Mouse (Mus musculus): ENCODE results near the gene Zfp609. TPM values are rescaled to one million over a fixed set of nuclear protein-coding genes. Genes with fewer than 3 reads are reported as not detected.

Zfp609 gene
- polyA plus RNA-seq, 1 experiment, result 10.4 TPM

- no peaks in the 10 kb centered on the region for H3K36me3 ChIP-seq (ENCODE audit: control insufficient read depth, insufficient read depth, low read length)
- H3K4me1 ChIP-seq (ENCODE audit: control insufficient read depth, insufficient read depth, low read length), result no peaks in the 10 kb centered on the region
- H3K4me3 ChIP-seq (ENCODE audit: control insufficient read depth, low read depth, low read length), result no peak overlapping the region
- H3K27me3 ChIP-seq (ENCODE audit: control insufficient read depth, insufficient read depth, low read length), result no peaks in the 10 kb centered on the region
- no peak overlapping the region for H3K27ac ChIP-seq (ENCODE audit: control insufficient read depth, insufficient read depth, low read depth, low read length)
- no peak for TF ChIP-seq CTCF (IDR thresholded peaks at IDR 0.05; ENCODE audit: control insufficient read depth, insufficient read depth, insufficient replicate concordance, low read depth, low read length)
- TF ChIP-seq POLR2A (IDR thresholded peaks at IDR 0.05; ENCODE audit: control insufficient read depth, low read depth, low read length), result no peak
Observed at GRCm38 (mm10) chr9:65818402-65818801, 9.0 kb downstream of the Zfp609 start.

- Histone ChIP-seq H3K36me3 (ENCODE audit: control insufficient read depth, insufficient read depth, low read length) (no peaks in the 10 kb centered on the region), H3K27me3 (ENCODE audit: control insufficient read depth, insufficient read depth, low read length) (no peaks in the 10 kb centered on the region), H3K27ac (ENCODE audit: control insufficient read depth, insufficient read depth, low read depth, low read length) (no peak overlapping the region), H3K4me1 (ENCODE audit: control insufficient read depth, insufficient read depth, low read length) (no peaks in the 10 kb centered on the region), H3K4me3 (ENCODE audit: control insufficient read depth, low read depth, low read length) (no peak overlapping the region)
- no peak for TF ChIP-seq POLR2A (IDR thresholded peaks at IDR 0.05; ENCODE audit: control insufficient read depth, low read depth, low read length)
- TF ChIP-seq CTCF (IDR thresholded peaks at IDR 0.05; ENCODE audit: control insufficient read depth, insufficient read depth, insufficient replicate concordance, low read depth, low read length), result no peak
Observed at GRCm38 (mm10) chr9:65812841-65813240, 14.5 kb downstream of the Zfp609 start.

GRCm38 (mm10) chr9:65811784-65812183 is 15.6 kb downstream of the Zfp609 start:
- Histone ChIP-seq H3K36me3 (ENCODE audit: control insufficient read depth, insufficient read depth, low read length) (no peaks in the 10 kb centered on the region), H3K27me3 (ENCODE audit: control insufficient read depth, insufficient read depth, low read length) (no peaks in the 10 kb centered on the region), H3K4me1 (ENCODE audit: control insufficient read depth, insufficient read depth, low read length) (no peaks in the 10 kb centered on the region), H3K27ac (ENCODE audit: control insufficient read depth, insufficient read depth, low read depth, low read length) (no peak overlapping the region), H3K4me3 (ENCODE audit: control insufficient read depth, low read depth, low read length) (no peak overlapping the region)
- TF ChIP-seq POLR2A (IDR thresholded peaks at IDR 0.05; ENCODE audit: control insufficient read depth, low read depth, low read length) (no peak), CTCF (IDR thresholded peaks at IDR 0.05; ENCODE audit: control insufficient read depth, insufficient read depth, insufficient replicate concordance, low read depth, low read length) (no peak)

- no peaks in the 10 kb centered on the region for H3K4me1 ChIP-seq (ENCODE audit: control insufficient read depth, insufficient read depth, low read length)
- no peak overlapping the region for H3K27ac ChIP-seq (ENCODE audit: control insufficient read depth, insufficient read depth, low read depth, low read length)
- H3K4me3 ChIP-seq (ENCODE audit: control insufficient read depth, low read depth, low read length), result no peak overlapping the region
- TF ChIP-seq POLR2A (IDR thresholded peaks at IDR 0.05; ENCODE audit: control insufficient read depth, low read depth, low read length), result no peak
- no peak for TF ChIP-seq CTCF (IDR thresholded peaks at IDR 0.05; ENCODE audit: control insufficient read depth, insufficient read depth, insufficient replicate concordance, low read depth, low read length)
- H3K36me3 ChIP-seq (ENCODE audit: control insufficient read depth, insufficient read depth, low read length), result no peaks in the 10 kb centered on the region
- H3K27me3 ChIP-seq (ENCODE audit: control insufficient read depth, insufficient read depth, low read length), result no peaks in the 10 kb centered on the region
Observed at GRCm38 (mm10) chr9:65807818-65808217, 19.5 kb downstream of the Zfp609 start.

GRCm38 (mm10) chr9:65807251-65807650 is 20.1 kb downstream of the Zfp609 start:
- Histone ChIP-seq H3K4me1 (ENCODE audit: control insufficient read depth, insufficient read depth, low read length) (no peaks in the 10 kb centered on the region), H3K4me3 (ENCODE audit: control insufficient read depth, low read depth, low read length) (no peak overlapping the region), H3K27me3 (ENCODE audit: control insufficient read depth, insufficient read depth, low read length) (no peaks in the 10 kb centered on the region), H3K36me3 (ENCODE audit: control insufficient read depth, insufficient read depth, low read length) (no peaks in the 10 kb centered on the region), H3K27ac (ENCODE audit: control insufficient read depth, insufficient read depth, low read depth, low read length) (no peak overlapping the region)
- TF ChIP-seq POLR2A (IDR thresholded peaks at IDR 0.05; ENCODE audit: control insufficient read depth, low read depth, low read length) (no peak), CTCF (IDR thresholded peaks at IDR 0.05; ENCODE audit: control insufficient read depth, insufficient read depth, insufficient replicate concordance, low read depth, low read length) (no peak)

GRCm38 (mm10) chr9:65799770-65800169 is 27.6 kb downstream of the Zfp609 start:
- TF ChIP-seq CTCF (IDR thresholded peaks at IDR 0.05; ENCODE audit: control insufficient read depth, insufficient read depth, insufficient replicate concordance, low read depth, low read length) (no peak), POLR2A (IDR thresholded peaks at IDR 0.05; ENCODE audit: control insufficient read depth, low read depth, low read length) (no peak)
- Histone ChIP-seq H3K27ac (ENCODE audit: control insufficient read depth, insufficient read depth, low read depth, low read length) (no peak overlapping the region), H3K27me3 (ENCODE audit: control insufficient read depth, insufficient read depth, low read length) (no peaks in the 10 kb centered on the region), H3K36me3 (ENCODE audit: control insufficient read depth, insufficient read depth, low read length) (no peaks in the 10 kb centered on the region; the same call in 1 of the 2 replicates), H3K4me1 (ENCODE audit: control insufficient read depth, insufficient read depth, low read length) (no peaks in the 10 kb centered on the region; the same call in 1 of the 2 replicates), H3K4me3 (ENCODE audit: control insufficient read depth, low read depth, low read length) (no peak overlapping the region)

- Histone ChIP-seq H3K4me1 (ENCODE audit: control insufficient read depth, insufficient read depth, low read length) (peaks cover 3% of the 10 kb centered on the region; the same call in 1 of the 2 replicates), H3K4me3 (ENCODE audit: control insufficient read depth, low read depth, low read length) (no peak overlapping the region)
Observed at GRCm38 (mm10) chr9:65795651-65796050, 31.7 kb downstream of the Zfp609 start.

GRCm38 (mm10) chr9:65794313-65794712 is 33.1 kb downstream of the Zfp609 start:
- H3K27ac ChIP-seq (ENCODE audit: control insufficient read depth, insufficient read depth, low read depth, low read length), result no peak overlapping the region
- peaks cover 3% of the 10 kb centered on the region; the same call in 1 of the 2 replicates for H3K4me1 ChIP-seq (ENCODE audit: control insufficient read depth, insufficient read depth, low read length)
- TF ChIP-seq POLR2A (IDR thresholded peaks at IDR 0.05; ENCODE audit: control insufficient read depth, low read depth, low read length) (no peak), CTCF (IDR thresholded peaks at IDR 0.05; ENCODE audit: control insufficient read depth, insufficient read depth, insufficient replicate concordance, low read depth, low read length) (no peak)
- H3K36me3 ChIP-seq (ENCODE audit: control insufficient read depth, insufficient read depth, low read length), result no peaks in the 10 kb centered on the region; the same call in 1 of the 2 replicates
- H3K27me3 ChIP-seq (ENCODE audit: control insufficient read depth, insufficient read depth, low read length), result no peaks in the 10 kb centered on the region
- no peak overlapping the region for H3K4me3 ChIP-seq (ENCODE audit: control insufficient read depth, low read depth, low read length)

More at GRCm38 (mm10) chr9:65795651-65796050, 31.7 kb downstream of the Zfp609 start:
- Histone ChIP-seq H3K27me3 (ENCODE audit: control insufficient read depth, insufficient read depth, low read length) (no peaks in the 10 kb centered on the region), H3K27ac (ENCODE audit: control insufficient read depth, insufficient read depth, low read depth, low read length) (no peak overlapping the region), H3K36me3 (ENCODE audit: control insufficient read depth, insufficient read depth, low read length) (no peaks in the 10 kb centered on the region; the same call in 1 of the 2 replicates)
- TF ChIP-seq CTCF (IDR thresholded peaks at IDR 0.05; ENCODE audit: control insufficient read depth, insufficient read depth, insufficient replicate concordance, low read depth, low read length) (no peak), POLR2A (IDR thresholded peaks at IDR 0.05; ENCODE audit: control insufficient read depth, low read depth, low read length) (no peak)

Data from testis, adult 2 months (tissue).